Mouse (Mus musculus) large intestine, adult 2 months (tissue): Measurements from ENCODE around the gene Cd151. TPM values are rescaled to one million over a fixed set of nuclear protein-coding genes. Genes with fewer than 3 reads are reported as not detected.

ENCODE experiments used
- DNase-seq: peaks from one replicate; pipeline ENCODE4 v3.0.0-alpha.2; 2012; ENCODE audit warnings: low read depth, low spot score
- WGBS: fragments of 180-500 bp; shearing (Covaris S2); methylation state at CpG from one replicate; pipeline ENCODE4 v1.1.7; 2018; 5-methylcytosine and 5-hydroxymethylcytosine counted together
- polyA plus RNA-seq: library from polyadenylated mRNA; depleted of rRNA; stranded (reverse); fragments of >200 nt; gene quantifications from 2 replicates; pipeline ENCODE4 v1.2.3, GENCODE M21; 2012; rRNA removed

The Cd151 gene
- polyA plus RNA-seq = 255 and 294 TPM in 2 replicates

- WGBS = under 1% methylated on average over 52 of the region's 52 CpGs
- no peak for DNase-seq
These were observed at the start of gene Cd151 for GRCm38 (mm10) chr7:141467230-141468030. Cd151 (plus strand) TSS chr7:141467392.

DNA sequence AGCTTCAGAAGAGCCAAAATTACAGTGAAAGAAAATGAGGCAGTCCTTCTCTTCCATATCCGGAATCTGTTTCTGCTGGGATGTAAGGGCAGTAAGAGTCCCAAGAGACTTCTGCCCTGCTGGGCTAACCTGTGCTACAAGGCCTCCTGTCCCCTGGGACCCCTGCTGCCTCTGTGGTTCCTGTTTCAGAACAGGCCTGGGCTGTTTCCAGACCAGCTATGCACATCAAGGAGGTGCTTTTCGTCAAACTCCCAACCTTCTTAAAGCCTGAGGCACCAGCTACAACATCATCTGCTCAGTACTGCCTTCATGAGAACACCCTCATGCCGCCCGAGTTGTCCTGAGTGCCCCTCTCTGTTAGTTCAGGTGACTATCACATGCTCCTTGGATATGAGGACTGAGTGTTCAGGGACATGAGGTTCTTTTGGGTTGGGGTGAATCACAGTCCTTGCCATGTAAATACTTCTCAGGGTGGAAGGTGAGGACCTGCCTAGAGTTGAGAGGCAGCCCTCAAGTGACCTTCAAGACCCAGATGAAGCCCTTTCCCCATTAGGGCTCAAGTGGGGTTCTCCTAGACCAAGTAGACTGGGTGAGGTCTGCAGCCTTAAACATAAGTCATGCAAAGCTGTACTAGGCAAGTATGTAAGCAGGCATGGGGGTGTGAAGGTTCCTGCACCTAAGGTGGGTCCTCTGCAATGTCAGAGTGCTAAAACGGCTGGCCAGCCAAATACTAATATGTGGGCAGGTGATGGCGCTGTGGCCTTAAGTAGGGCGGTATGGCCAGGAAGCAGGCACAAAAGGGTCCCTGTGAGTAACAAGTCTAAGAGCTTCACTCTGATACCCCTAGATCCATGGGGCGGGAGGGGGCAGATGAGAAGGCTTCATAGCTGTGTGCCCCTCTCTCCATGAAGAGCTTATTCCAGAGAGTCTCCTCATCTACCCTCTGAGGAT lies 49.2 kb upstream of the Cd151 start:
- 77% methylated on average over 8 of the region's 8 CpGs for whole genome bisulfite sequencing
- no peak for DNase-seq

DNA sequence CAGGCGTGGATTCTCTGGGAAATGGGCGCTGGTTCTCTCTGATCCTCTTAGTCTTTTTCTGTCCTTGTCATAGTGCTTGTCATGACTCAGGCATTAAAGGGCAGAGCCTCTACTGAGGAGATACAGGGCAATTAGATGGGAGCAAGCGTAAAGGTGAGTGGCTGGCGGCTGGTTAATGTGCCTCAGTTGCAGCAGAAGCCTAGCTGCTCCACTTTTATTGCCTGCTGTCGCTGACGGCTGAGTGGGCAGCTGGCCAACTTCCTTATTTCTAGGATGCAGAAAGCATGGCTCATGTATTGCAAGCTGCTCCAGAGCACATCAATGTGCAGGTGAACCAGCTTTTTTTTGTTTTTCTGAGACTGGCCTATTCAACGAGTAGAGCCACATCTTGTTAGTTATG lies 48.2 kb upstream of the Cd151 start:
- WGBS = 21% methylated on average over 7 of the region's 7 CpGs

GRCm38 (mm10) chr7:141420030-141420702 lies 47.0 kb upstream of the Cd151 start:
- no peak for DNase-seq
- WGBS = 36% methylated on average over 9 of the region's 9 CpGs

More for the DNA sequence above, 48.2 kb upstream of the Cd151 start:
- peak; percentile 92 for DNase-seq

GRCm38 (mm10) chr7:141423811-141424210 lies 43.4 kb upstream of the Cd151 start:
- 67% methylated on average over 4 of the region's 4 CpGs for WGBS
- no peak for DNase-seq

GRCm38 (mm10) chr7:141426948-141427730 lies 40.1 kb upstream of the Cd151 start:
- WGBS = 76% methylated on average over 12 of the region's 12 CpGs
- DNase-seq = no peak

GRCm38 (mm10) chr7:141428701-141429100 lies 38.5 kb upstream of the Cd151 start:
- WGBS = 76% methylated on average over 5 of the region's 5 CpGs
- DNase-seq = no peak

DNA sequence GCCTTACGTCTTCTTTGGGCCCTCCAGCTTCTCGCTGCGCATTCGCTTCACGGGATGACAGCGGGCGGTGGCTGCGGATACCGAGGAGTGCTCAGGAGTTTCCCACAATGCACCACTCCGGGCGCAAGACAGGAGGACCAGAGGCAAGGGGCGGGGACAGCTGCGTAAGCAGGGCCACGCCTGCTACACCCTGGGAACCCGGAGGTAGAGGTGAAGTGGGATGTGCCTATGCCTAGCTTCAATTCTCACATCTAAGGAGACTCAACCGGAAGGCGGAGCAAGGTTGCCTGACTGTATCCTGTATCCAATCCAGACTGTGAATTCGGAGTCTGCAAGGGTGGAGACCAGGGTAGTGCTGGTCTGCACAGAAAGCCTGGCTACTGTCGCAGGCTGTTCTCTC lies 37.9 kb upstream of the Cd151 start, which contains the start of gene Cend1:
TSS of gene Cend1 (minus strand) at position 182 of the 400 bp plus-strand sequence.
- 22% methylated on average over 19 of the region's 19 CpGs for WGBS
- no peak for DNase-seq

GRCm38 (mm10) chr7:141429840-141430584 lies 37.2 kb upstream of the Cd151 start:
- no peak for DNase-seq
- WGBS = 66% methylated on average over 9 of the region's 9 CpGs

GRCm38 (mm10) chr7:141430585-141431240 lies 36.5 kb upstream of the Cd151 start:
- 96% methylated on average over 9 of the region's 9 CpGs for WGBS
- DNase-seq = no peak

GRCm38 (mm10) chr7:141431434-141432185 lies 35.6 kb upstream of the Cd151 start:
- DNase-seq = no peak
- 93% methylated on average over 19 of the region's 19 CpGs for WGBS

DNA sequence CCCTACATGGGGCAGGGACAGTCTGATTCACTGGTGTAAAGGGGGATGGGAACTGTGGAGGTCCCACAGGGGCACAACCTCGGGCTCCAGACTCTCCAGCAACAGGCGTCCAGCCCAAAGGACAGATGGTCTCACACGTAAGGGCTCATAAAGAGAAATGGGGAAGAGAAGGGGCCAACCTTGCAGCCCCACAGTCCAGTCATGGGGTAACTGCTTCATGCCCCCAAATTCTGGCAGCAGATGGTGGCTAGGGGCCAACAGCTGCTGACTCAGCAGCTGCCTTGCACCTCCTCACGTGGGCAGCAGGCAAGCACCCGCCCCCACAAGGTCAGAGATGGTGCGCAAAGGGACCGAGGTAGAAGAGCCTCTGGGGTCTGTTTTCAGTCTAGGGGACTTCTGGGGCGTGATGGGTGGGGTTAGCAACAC lies 35.0 kb upstream of the Cd151 start:
- DNase-seq = no peak
- WGBS = 63% methylated on average over 8 of the region's 8 CpGs

DNA sequence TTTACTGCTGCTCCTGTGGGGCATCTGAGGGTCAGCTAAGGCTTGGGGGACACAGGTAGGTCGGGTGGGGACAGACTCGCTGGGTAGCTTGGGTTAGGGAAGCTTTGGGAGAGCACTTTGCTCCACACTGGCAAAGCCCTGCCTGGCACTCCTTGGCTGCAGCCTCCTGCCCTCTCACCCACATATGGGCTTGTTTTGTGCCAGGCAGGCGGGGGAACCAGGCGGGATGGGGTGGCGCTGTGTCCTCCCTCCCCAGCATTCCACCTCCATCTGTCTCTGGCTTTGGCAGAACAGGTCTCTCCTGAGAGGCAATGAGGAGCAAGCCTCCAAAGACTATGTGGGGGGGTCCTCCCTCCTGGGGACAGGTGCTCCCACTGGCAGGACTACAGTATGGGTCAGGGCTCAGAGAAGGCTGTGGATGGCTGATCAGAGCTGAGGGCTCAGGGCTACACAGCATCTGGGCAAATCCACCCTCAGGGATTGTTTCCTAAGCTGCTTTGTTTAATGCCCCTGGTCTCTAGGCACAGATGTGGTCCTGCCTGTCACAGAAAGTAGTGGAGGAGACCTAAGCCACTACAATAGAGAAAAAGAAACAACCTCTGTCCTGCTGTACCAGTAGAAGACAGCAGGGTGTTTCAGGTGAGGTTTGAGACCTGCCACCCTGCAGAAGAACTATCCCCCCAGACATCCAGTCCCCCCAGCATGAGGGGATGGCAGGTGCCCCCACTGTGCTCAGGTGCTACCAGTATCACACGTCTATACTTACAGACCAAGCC lies 34.3 kb upstream of the Cd151 start:
- DNase-seq = no peak
- WGBS = 51% methylated on average over 6 of the region's 6 CpGs

DNA sequence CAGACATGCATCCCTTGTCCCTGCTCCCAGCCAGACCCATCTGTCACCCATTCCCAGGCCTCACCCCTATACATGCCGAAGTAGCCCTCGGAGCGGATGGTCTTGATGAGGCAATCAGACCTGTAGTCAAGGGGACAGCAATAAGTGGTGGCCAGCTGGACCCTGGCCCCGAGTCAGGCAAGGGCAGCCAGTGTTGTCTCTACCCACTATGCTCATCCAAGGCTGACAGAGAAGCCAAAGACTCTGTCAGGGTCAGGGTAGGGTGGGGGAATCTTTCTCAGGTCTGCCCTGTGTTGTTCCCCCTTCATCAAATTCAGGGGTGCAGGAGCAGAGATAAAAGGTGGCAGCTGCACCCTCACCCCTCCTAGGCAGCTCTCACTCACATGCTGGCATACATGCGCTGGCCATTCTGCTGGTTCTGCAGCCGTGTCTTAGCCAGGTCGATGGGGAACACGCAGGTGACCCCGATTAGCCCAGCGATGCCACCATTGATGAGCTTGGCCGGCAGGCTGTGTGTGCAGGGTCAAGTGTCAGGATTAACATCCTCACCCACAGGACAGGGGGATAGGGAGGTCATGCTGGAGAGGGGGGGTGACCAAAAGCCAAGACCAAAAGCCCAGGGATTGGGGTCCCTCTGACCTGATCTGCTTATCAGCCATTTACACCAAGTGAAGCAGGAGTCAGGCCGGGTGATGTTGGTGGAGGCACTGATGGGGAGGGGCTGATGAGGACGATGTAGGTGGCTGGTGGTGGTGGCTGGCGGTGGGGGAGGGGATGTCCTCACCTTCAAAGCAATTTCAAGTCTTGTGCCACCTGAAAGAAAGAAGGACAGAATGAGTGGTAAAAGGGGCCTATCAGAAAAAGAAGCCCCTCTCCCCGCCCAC lies 33.4 kb upstream of the Cd151 start:
- DNase-seq = no peak
- WGBS = 75% methylated on average over 15 of the region's 15 CpGs

- DNase-seq = no peak
- 17% methylated on average over 8 of the region's 8 CpGs for WGBS
These were observed 32.7 kb upstream of the Cd151 start for GRCm38 (mm10) chr7:141434464-141434863.
